Mouse (Mus musculus) mouse embryonic stem cell (cell line): ENCODE measurements around the gene Vwde.

Experiments
- in situ Hi-C, 2 experiments: fragments of 300-500 bp; cut with MboI; formaldehyde crosslinking; loops; 1 replicate in 1 of 2; 3 replicates in 1 of 2; pipeline ENCODE4 v1.14.3; 2019 to 2020; ENCODE audit warnings: low sequenced_read_pairs in 2 of 2, low pct_unique_long_range_greater_than_20kb in 1 of 2, mixed read lengths in 1 of 2; ENCODE audit not compliant: unreplicated experiment in 1 of 2

Gene Vwde

DNA sequence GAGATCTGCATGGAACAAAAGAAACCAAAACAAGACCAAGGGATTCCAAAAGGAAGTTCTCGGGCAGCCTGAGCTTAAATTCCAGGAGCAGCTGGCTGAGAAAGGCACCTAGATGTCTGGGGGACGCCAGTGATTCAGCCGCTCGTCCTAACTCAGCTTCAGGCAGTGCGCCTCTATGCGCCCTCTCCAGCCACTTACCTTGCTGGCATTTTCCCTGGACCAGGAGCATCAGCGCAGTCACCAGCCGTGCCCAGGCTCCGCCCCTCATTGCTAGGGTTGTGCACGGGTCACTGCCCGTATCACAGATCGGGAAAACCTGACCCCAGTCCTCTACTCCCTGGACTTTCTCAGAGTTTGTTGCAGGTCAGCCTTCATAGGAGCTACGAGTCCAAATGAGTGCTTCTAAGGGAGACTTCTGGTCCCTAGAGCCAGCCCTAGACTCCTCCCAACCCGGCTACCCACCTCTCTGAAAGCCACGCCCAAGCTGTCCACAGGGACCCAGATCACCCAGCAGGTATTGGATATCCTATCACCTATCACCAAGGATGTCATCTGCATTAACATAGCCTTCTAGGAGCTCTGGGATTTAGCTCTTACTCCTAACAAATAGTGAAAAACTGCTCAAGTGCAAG lies at the start of gene Vwde:
Gene Vwde, minus strand, starts transcription at position 370 of the 632 bp plus-strand sequence.
- in situ Hi-C loops = no loop called here

DNA sequence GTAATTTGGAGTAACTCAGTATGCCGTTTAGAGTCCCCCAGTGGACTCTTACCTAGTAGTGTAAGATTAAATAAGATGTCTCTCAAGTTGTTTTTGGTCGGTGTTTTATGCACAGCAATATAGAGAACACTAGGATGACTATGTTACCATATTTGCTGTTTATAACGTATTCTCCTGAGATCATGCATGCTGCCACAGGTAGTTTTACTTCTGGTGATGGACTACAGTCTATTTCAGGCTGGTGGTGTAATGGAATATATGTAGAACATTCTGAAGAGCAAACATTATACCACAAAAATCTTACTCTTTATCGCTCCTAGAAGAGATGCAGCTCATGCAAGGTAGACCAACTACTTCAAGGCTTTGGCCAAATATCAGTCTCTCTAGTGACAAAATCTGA lies 30.6 kb upstream of the Vwde start:
- in situ Hi-C loops = no loop called here

DNA sequence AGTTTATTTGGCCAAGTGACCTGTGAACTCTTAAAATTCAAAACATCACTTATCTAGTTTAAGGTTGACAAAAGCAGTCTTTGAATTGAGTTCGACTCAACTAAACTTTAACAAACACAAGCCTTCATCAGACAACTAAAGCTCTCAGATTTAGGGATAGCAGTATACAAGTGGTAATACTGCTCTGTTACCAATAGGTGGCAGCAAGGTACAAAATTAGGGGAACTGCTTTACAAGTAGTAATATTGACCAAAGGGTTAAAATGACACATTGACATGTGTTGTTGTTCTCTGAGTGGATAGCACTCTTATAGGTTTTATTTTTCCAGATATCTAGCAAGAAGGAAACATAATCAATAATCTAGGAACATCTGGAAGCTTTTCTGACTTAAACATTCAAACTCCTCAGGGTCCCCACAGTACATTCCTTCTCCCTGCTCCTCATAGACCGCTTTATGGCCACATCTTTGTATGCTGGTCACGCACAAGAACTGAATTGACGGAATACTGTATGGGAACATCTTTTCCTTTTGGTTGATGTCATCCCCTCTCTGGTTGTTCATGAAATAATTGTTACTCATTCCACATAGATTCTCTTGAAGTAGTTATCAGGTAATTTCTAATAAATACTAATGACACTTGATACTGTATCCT lies 23.7 kb upstream of the Vwde start:
- in situ Hi-C loops = no loop called here

DNA sequence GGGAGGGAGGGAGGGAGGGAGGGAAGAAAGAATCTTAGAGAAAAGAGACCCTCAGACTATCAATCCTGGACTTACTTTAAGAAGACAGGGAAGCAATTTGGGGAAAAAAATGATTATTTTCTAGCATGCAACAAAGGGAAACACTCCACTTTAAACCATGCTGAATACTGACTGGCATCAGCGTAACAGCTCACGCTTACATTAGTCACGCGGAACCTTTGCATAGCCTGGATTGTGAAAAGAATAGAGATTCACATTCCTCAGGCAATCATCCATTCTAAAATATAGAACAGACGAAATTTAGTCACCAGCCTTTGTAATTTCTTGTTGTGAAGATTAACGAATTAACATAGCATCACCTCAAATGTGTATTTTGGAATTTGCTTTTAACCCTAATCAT lies 18.6 kb downstream of the Vwde start:
- in situ Hi-C loops = no loop called here

DNA sequence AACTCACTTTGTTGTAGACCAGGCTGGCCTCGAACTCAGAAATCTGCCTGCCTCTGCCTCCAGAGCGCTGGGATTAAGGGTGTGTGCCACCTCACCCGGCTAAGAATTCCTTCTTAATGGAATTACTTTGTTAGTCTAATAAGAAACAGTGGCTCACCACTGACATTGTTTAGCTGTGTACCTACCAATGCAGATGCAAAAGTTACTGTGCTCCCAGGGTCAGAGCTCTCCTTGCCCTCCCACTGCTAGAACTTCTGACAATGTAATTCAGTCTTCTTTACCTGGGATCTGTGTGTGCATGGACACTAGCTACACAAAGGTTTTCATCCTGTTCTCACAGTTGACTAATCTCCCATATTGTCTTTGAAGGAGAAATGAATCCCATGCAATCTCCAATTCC lies 27.3 kb downstream of the Vwde start:
- in situ Hi-C loops = no loop called here

DNA sequence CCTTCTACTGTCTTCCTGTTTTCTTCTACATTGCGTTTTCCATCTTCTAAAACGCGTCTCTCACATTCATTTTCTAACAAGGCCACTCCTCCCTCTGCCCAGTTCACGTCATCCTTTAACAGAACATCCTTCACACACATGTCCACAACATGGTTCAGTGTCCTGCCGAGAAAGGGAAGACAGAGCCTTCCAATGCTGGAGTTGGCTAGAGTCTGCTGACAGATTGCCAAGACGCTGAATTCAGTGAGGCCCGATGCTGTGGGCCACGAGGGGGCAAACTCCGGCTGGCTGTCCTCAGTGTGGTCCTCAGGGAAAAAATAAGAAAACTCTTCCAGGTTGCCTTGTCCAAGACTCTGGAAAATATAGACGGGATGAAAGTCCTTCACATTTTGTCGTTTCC lies 37.9 kb downstream of the Vwde start:
- in situ Hi-C loops = no loop called here

DNA sequence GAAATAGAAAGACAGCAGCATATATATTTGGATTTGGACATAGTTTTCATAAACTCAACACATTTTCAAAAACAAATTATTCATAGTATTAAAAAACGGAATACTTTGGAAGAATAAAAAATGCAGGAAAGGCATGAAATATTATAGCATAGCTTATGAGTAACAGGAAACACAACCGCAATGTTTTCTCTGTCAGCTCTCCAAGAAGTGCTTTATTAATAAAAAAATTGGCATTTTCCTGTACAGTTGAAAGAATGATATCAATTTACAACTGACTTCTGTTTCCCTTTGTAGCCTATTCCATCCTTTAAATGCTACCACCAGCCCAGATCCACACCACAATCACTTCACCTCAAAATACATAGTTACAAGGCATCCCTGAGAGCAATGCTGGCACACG lies 44.7 kb downstream of the Vwde start:
- in situ Hi-C loops = no loop called here

DNA sequence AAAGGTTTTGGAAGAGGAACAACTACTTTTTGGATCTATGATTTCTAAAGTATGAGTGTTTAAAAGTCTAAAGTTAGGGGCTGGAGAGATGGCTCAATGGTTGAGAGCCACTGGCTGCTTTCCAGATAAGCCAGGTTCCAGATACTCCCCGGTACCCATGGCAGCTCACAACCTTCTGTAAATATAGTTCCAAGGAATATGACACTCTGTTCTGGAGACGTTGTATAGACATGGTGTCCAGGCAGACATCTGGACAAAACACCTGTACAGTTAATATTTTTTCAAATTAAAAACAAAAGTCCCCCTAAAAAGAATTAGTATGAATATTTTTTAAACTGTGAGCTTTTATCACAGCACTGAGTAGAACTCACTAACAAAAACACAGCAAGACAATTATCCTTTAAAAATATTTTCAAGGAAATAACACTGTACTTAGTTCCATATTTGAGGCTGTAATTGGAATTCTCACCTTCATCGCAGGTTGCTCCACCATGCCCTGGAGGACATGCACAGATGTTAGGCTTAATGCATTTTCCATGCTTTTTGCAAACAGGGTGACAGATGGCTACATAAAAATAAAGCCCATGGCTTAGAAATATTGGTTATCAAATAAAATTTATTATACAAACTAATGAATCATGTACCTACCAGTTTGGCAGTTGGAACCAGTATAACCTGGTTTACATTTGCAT lies 55.2 kb downstream of the Vwde start:
- in situ Hi-C loops = loop anchor here in 1 of 2 experiments (25.0 kb wide), 1 partner anchor 832 kb away; no protein-coding TSS in a partner anchor

DNA sequence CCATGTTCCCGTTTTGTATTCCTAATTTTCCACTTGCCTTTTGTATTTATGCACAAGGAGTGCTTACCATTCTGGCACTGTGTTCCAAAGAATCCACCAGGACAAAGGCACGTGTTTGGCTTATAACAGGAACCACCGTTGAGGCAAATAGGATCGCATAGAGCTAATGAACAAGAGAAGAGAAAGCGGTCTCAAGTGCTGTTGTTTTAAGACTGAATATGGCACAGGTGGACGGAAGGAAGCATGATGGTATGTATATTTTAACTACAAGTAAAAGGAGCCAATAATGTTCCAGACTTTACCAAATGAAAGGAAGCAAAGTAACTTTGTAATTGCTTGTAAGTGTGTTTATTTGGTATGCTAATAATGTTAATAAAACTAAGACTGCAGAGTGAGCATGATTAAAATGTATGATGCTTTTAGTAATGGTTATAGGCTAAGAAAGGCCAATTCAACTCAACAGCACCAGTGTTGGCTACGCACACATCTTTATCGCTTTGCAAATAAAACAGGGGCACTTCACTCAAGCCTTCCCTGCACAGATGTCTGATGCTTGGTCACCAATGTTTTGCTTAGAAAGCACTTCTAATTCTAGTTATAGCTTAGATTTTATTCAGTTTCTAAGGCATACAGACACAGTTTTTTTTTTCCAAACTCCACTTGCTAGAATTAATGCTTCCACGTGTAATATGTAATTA lies 58.4 kb downstream of the Vwde start:
- in situ Hi-C loops = loop anchor here in 1 of 2 experiments (25.0 kb wide), 1 partner anchor 829 kb away; no protein-coding TSS in a partner anchor

DNA sequence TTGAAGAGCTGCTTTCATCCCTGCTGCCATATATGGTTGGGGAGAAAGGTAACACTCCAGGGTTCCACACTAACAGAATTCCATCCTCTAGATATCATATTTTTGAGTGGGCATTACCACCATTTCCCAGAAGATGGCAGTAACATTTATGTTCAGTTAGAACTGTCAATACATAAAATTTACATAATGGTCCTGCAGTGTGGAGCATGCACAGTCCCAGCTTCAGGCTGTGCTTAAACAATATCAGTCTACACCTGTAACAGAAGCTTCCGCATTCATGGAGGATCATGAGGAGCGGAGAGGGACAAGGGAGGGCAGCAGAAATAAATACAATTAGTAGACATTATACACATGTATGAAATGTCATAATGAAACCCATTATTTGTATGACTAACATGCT lies 65.3 kb downstream of the Vwde start:
- in situ Hi-C loops = loop anchor here in 1 of 2 experiments (25.0 kb wide), 1 partner anchor 822 kb away; no protein-coding TSS in a partner anchor

DNA sequence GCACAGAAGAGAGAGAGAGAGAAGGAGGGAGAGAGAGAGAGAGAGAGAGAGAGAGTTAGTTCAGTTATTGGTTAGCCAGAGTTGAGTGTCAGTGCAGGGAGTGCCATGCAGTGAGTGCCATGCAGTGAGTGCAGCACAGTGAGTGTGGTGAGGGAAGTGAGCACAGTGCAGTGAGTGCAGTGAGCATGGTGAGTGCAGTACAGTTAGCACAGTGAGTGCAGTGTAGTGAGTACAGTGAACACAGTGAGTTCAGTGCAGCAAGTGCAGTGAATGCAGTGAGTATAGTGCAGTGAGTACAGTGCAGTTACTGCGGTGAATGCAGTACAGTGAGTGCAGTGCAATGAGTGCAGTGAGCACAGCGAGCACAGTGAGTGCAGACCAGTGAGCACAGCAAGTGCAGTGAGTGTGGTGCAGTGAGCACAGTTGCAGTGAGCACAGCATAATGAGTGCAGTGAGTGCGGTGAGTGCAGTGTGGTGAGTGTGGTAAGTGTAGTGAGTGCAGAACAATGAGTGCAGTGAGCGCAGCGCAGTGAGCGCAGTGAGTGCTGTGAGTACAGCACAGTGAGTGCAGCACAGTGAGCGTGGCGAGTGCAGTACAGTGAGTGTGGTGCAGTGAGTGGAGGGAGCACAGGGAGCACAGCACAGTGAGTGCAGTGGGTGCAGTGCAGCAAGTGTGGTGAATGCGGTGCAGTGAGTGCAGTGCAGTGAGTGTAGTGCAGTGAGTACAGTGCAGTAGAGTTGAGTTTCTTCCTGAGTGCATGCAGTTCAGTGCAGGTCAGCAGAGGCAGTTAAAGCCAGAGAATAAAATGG lies 70.7 kb downstream of the Vwde start:
- in situ Hi-C loops = loop anchor here in 1 of 2 experiments (25.0 kb wide), 1 partner anchor 817 kb away; no protein-coding TSS in a partner anchor

DNA sequence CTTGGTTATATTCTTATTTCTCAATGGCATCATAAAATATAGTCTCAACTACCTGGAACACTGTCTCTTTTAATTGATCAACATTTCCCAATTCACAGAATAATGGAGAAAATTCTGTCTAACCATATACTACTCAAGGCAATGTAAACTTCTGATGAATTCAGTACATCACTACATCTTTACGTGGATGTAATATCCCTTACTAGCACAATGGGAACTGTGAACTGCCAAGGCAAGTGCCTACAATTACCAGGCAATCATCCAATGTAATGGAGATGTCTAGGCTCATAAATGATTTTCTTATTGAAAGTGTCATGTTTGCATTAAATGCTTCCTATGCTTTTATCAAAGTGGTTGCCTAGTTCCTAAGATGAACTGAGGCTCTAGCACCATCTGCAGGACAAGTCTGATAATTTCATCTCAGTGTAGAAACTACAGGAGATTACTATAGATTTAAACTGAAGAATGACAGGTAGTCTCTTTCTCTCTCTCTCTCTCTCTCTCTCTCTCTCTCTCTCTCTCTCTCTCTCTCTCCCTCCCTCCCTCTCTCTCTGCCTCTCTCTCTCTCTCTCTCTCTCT lies 72.6 kb downstream of the Vwde start:
- in situ Hi-C loops = loop anchor here in 1 of 2 experiments (25.0 kb wide), 1 partner anchor 815 kb away; no protein-coding TSS in a partner anchor

DNA sequence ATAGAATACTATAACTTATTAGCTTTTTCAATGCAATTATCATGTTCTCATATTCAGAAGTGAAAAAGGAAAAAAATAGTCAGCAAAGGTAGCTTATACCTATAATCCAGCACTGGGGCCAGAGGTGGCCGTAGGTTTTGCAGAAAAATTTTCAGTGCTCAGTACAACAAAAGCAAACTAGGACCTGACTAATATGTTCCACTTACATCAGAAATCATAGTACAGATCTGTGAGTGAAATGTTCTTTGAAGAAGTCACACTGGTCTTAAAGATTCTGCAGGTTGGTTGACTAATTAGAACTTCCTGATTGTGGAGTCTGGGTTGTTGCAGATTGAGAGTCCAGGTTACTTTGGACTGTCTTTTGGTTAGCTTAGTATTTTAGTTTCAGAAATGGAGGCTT lies 87.5 kb downstream of the Vwde start:
- in situ Hi-C loops = loop anchor here in 1 of 2 experiments (25.0 kb wide), 1 partner anchor 825 kb away; no protein-coding TSS in a partner anchor

DNA sequence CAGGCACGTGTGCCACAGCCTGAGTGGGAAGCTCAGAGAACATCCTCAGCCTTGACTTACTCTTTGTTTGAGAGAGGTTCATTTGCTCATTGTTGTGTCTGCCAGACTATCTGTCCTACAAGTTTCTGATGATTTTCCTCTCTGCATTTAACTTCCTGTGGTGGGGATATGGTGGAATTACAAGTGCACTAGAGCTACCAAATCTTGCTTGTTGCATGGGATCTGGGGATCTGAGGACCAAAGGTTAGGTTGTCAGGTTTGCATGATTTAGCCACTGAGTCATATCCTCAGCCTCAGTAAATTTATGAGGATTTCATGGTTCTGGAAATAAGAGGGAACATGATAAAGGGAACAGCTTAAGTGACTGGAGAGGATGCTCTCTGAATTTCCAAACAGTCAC lies 116.1 kb downstream of the Vwde start:
- in situ Hi-C loops = no loop called here
